Mouse (Mus musculus) ovary, postnatal 36 days (tissue): ENCODE data around the gene Rtn1.

Experiments
- DNase-seq: peaks from one replicate; pipeline ENCODE4 v3.0.0; 2022; ENCODE audit warnings: low spot score, mixed read lengths

The Rtn1 gene

GRCm38 (mm10) chr12:72227731-72228130, 181.1 kb downstream of the Rtn1 start:
- no peak for DNase-seq

GRCm38 (mm10) chr12:72225371-72225770, 183.5 kb downstream of the Rtn1 start:
- no peak for DNase-seq

GRCm38 (mm10) chr12:72223557-72224102, 185.2 kb downstream of the Rtn1 start:
- no peak for DNase-seq

GRCm38 (mm10) chr12:72213554-72213953, 195.3 kb downstream of the Rtn1 start:
- no peak for DNase-seq

GRCm38 (mm10) chr12:72200828-72201227, 208.0 kb downstream of the Rtn1 start:
- DNase-seq = no peak

GRCm38 (mm10) chr12:72197925-72198486, 210.8 kb downstream of the Rtn1 start:
- no peak for DNase-seq

- DNase-seq = no peak
Observed at GRCm38 (mm10) chr12:72197434-72197833, 211.4 kb downstream of the Rtn1 start.

- DNase-seq = no peak
Observed at GRCm38 (mm10) chr12:72184929-72185328, 223.9 kb downstream of the Rtn1 start, which contains the start of gene Ccdc175. Gene Ccdc175 (minus strand): TSS chr12:72185029.

- DNase-seq = no peak
Observed at GRCm38 (mm10) chr12:72179561-72179960, 229.3 kb downstream of the Rtn1 start.

GRCm38 (mm10) chr12:72178322-72178721, 230.5 kb downstream of the Rtn1 start:
- DNase-seq = no peak
